Mouse (Mus musculus) left cerebral cortex, adult 8-10 months (tissue): ENCODE measurements around the gene Rpl4. TPM values are rescaled to one million over a fixed set of nuclear protein-coding genes. Genes with fewer than 3 reads are reported as not detected.
"Not testable (repeated sequence)": the region's sequence is repeated elsewhere in the genome, so short reads cannot be mapped to it uniquely, and the experiment has no call there.

ENCODE experiments used
- DNase-seq, 2 experiments: peaks; one replicate each; pipeline ENCODE4 v3.0.0; 2022; ENCODE audit warnings: low spot score in 2 of 2
- total RNA-seq, 4 experiments: library from RNA; stranded (reverse); gene quantifications; 2 replicates each; pipeline ENCODE4 v1.2.4; 2022

The Rpl4 gene
- total RNA-seq, 4 experiments from 2014 or later = 558 to 632 (median 593) TPM

DNA sequence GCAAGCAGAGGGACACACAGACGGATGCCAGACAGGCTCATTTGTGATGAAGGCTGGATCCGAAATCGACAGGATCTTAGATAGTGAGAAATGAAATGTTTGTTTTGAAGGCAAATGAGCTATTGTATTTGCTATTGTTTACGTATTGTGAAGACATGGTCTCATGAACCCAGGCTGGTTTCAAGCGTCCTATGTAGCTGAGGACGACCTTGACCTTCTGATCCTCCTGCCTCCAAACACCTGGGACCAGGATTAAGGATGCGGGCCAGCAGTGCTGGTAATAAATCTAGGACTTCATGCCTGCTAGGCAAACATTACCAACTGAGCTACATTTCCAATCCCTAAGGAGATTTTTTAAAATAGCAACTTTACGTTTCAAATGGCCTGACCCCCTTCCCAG is 24.3 kb downstream of the Rpl4 start:
- no peak for DNase-seq

DNA sequence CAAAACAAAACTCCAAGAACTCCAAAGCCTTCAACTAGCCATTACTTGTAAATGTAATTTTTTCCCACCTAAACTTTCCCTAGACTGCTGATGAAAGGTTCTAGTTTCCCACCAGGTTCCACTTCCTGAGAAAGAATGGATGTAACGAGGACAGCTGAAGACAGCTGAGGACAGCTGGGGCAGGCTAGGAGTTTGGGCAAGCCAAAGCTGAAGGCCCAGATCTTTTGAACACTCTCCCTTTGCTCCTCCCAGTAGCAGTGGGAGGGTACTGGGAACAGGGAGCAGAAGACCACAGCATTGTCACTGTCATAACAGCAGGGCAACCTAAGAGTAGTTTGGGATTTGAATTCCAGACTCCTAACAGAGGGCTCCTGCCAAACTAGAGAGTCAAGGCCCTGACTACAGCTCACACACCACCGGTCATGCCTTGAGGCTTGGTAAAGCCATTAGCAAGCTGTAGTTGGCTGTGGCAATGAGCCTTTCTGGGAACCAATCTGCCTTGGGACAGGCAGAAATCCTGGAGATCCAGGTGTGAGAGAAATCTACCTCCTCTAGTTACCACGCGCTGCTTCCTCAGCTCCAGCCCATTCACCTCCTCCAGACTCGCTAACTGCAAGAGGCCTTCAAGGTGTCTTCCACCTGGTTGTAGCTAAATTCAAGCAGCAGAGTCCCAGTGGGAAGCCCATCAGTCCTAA is 25.0 kb downstream of the Rpl4 start:
- DNase-seq = no peak

DNA sequence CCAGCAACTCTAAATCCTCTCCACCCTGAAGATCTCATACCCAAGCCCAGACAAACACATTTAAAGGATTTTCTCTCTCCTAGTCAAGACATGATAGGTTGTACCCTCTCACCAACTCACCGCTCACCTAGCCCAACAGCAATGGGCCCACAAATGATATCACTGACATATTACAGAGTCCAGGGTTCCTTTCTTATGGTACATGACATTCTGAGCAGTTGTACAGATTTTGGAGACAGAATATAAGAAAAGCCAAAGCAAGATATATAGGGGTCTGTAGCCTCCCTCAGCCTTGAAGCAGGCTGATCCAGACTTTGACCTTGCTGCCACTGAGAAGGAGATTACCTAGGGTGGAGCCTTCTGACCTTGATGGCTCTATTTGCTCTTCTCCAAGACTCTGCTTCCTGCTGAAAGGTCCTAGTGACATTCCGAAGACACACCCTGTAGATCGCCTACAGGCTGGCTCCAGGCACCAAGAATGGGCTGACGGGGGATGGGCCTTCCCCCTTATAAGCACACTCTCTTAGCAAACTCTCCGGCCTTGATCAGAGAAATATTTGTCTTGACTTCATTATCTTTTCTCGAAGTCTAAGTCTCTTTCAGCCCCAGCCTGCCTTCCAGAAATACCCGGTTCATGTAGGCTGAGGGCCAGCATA is 25.7 kb downstream of the Rpl4 start:
- not testable (repeated sequence) for DNase-seq

DNA sequence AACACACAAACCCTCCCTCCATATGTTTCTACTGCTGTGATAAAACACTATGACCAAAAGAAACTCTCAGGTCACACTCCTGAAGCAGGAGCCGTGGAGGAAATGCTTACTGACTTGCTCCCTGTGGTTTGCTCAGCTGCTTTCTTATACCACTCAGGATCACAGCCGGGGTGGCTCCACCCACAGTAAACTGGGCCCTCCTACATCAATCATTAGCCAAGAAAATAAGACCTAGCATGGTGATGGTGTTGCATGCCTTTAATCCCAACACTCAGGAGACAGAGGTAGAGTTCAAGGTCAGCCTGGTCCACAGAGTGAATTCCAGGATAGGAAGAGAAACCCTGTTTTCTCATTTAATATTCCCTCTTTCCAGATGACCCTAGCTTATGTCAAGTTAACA is 26.7 kb downstream of the Rpl4 start:
- no peak for DNase-seq

DNA sequence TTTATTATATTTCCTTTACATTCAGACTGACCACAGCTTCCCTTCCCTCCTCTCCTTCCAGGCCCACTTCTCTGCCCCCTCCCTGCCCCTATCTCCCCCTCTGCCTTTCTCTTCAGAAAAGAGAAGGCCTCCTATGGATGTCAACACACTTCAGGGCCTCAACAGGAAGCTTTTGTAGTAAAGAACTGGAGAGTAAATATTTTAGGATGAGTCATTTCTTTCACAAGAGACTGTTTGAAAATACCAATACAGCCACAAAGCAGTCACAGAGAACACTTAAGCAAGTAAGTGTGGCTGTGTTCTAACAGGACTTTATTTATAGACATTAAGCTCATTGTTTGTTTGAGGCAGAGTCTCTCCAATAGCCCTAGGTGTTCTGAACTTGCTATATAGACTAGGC is 29.2 kb downstream of the Rpl4 start:
- DNase-seq = no peak

DNA sequence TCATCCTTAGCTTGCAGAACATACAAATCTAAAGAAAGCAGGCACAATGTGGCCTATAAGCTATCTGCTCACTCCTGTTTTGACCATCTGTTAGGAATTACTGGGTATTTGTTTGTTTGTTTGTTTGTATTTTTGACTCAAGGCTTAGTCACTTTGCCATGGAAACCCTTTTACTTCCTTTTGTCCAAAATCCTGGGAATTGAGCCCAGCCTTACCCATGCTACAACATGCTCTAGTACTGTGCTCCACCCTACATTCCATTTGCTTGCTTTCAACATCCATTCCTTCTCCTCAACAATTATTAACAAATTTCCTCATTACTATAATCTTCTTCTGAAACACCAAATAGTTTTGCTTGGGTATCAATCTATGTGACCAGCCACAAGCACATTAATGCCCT is 29.7 kb downstream of the Rpl4 start:
- DNase-seq = no peak

DNA sequence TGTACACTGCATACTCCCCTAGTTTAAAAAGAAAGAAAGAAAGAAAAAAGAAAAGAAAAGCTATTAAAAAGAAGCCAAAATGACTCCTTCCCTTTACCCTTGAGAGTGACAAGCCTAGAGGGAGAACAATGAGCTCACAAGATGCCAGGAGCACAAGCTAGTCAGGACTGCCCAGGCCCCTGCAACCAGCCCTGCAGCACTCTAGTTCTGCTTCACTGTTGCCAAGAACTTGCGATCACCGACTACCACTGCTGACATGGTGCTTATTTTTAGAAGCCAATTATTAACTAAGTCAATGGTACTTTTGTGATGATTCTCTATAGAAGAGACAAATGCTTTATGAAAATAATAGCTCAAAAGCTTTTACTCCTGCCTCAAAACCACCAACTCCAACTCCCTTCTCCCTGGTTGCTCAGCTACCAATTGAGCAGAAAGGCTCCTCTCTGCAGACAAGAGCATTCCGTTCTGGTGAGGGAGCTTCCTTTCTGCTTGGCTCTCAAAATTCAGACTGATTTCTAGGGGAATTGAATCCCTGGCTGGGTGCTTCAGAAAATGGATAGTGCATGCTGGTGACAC is 34.4 kb downstream of the Rpl4 start:
- no peak for DNase-seq

DNA sequence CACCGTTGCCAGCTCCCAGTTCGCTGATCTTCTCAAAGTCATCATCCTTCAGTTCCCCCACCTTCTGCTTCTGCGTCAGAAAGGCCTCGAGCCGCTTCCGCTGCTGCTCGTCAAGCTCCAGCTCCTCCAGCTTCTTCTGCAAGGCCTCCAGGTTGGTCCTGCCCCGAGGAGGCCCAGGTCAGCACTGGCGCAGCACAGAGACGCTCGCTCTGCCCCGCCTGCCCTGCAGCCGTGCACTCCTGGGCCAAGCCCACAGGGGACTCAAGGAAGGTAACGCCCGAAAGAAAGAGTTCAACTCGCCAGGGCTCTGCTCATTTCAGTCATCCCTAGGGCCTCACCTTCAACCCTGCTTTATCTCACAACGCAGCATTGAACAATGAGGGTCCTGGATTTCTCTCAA is 41.3 kb downstream of the Rpl4 start:
- no peak for DNase-seq

DNA sequence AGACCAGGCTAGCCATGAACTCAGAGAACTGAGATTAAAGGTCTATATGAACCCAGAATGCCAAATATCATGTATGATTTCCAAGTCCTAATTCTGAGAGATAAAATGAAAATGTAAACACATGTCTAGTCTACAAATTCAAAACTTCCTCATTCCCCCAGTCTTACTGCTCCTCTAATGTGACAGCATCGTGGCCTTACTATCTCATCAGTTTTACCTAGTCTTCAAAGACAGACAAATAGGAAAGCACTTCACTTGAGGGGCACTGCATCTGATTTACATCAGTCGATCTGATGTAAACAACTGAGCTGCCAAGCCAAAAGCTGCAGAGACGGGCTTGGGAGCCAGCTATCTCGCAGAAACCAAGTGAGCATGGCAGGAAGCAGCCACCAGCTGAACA is 42.9 kb downstream of the Rpl4 start:
- DNase-seq = no peak

DNA sequence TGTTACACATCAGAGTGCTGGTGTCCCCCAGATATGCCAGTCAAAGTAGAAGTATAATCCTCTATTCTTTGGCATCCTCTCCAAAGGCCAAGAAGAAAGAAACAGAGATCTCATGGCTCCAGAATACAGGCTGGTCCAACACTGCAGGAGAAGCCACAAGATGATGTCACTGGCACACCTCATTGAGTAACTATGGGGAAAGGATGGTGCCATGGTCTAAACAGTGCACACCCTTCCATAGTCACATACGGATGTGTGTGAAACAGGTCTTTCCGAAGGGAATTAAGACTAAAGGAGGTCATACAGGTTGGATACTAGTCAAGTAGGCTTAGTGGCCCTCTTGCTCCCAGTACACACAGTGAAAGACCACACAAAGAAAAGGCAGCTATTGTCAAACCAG is 43.5 kb downstream of the Rpl4 start:
- no peak for DNase-seq

DNA sequence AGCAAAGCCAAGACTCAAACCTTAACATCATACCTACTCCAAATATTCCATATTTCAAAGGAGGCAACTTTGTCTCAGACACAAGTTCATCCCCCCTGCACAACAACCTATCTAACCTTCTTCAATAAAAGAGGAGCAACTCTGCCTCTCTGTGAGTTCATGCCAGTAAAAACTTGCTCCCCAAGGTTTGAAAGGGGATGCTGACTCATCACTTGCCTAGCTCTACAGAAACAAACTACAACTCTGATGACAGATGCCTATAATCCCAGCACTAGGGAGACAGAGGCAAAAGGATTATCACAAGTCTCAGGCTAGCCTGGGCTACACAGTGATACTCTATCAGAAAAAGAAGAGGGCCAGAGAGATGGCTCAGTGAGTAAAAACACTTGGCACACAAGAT is 44.7 kb downstream of the Rpl4 start:
- no peak for DNase-seq

DNA sequence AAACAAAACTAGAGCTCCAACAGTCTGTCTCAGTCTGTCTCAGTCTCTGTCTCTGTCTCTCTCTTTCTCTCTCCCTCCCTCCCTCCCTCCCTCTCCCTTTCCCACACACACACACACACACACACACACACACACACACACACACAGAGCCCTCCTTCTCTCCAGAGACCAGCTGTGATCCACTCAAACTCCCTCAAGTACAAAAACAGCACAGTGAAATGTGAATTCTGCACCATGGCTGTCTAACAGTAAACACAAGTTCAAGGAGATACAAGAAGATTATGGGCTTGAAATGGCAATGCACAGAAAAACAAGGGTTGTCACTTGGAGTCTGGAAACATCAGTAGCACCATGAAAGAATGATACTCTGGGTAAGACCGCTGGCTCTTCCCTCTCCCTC is 46.1 kb downstream of the Rpl4 start:
- no peak for DNase-seq

DNA sequence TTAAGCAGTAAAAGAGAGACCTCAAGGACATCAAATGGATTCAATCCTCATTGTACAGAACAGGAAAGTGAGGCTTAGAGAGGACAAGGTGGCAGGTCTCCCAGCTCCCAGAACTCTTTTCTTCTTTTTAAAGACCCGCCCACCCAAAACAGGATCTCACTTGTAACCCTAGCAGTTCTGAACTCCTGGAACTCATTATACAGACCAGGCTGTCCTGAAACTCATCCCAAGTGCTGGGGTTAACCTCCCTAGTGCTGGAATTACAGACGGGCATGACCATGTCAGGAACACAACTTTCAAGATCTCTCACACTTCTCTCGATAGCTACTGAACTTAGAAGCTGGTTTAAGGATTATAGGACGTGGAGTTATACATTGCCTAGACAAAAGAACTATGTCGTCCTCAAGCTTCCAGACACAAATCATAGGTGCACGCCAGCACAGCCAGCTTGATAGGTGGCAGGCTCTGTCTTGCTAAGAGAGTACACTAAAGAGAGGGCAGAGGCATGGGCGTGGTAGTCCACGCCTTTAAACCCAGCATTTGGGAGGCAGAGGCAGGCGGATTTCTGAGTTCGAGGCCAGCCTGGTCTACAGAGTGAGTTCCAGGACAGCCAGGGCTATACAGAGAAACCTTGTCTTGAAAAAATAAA is 46.7 kb downstream of the Rpl4 start:
- no peak for DNase-seq

DNA sequence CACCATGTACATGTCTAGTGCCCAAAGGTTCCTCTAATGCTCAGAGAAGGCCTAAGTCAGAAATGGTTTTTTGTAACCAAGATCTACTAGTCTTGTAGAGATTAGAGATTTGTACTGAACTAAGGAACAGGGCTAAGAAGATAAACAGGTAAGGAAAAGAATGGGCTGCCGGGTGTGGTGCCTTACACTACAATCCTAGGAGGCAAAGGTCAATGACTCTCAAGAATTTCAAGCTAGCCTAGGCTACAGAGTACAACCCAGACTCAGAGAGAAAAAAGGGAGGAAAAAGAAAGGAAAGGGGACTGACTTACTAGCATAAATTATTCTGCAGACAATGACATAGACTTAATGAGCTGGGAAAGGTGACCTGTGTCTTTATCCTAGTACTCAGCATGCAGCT is 47.4 kb downstream of the Rpl4 start:
- DNase-seq = no peak

DNA sequence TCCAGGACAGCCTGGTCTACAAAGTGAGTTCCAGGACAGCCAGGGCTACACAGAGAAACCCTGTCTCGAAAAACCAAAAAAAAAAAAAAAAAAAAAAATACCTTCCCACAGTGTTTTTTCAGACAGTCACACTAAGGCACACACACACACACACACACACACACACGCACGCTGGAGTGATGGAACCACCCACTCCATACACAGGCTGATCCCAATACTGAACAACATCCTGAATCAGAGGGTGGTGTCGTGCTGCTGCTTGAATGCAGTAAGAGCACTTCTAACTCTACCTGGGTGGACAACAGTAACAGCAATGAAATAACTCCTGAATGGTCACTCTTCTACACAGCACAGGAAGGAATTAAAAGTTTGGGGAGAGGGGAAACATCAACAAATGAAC is 48.3 kb downstream of the Rpl4 start:
- DNase-seq = peak in 1 of 2 experiments; percentile 59

DNA sequence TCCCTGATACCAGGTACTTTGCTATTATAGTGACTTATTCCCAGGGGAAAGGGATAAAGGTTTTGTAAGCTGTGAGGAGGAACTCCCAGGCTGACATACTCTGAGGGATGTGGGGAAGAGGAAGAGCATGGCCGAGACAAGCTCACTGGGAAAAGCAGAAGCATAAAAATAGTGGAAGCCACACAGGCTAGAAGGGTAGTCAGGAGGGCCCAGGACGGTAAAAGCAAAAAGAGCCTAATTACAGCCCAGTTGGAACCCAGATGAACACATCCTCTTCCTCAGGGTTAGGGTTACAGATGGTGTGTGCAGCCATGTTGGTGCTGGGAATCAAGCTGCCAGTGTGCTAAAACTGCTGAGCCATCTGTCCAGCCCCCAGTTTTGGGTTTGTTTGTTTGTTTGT is 48.9 kb downstream of the Rpl4 start:
- no peak for DNase-seq

DNA sequence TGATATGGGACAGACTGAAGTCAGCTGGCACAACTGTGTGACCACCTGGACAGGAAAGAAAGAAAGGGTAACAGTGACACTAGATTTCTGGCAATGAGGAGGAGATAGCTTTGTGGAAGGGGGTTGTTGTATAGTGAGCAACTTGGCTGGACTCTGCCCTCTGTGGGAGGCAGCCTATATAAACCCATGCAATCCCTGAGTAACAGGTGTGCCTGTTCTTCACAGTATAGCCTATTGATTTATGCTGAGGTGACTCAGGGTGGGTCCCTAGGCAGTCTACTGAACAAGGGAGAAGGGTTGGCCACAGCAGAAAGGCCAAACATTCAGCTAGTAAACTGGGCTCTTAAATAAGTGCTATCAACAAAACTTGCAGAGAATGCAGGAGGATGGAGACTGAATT is 52.6 kb downstream of the Rpl4 start:
- DNase-seq = no peak

DNA sequence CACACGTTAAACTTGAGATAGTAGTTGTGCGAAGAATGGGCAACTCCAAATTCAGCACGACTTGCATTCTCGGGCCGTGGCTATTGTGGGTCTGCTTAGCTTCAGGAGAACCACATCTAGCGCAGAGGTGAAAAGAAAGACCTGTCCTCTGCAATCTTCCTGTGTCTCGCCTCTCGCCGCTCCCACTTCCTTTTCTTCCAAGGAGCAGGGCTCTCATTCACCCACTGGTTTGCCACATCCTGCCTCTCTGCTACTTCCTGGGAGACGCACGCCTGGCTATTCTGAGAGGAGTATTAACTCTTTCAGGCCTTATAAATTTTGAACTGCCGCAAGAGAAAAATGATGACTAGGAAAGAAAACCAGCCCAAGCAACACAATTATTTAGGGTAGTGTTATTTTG is 54.6 kb downstream of the Rpl4 start:
- DNase-seq = no peak
